Mouse (Mus musculus) liver, postnatal 0 days (tissue): Measurements from ENCODE around the gene Bak1. TPM values are rescaled to one million over a fixed set of nuclear protein-coding genes. Genes with fewer than 3 reads are reported as not detected.
A peak's percentile ranks its signal among the peaks of the same experiment; 100 is the strongest.
"Not testable (repeated sequence)": the region's sequence is repeated elsewhere in the genome, so short reads cannot be mapped to it uniquely, and the experiment has no call there.

ENCODE experiments used
- ATAC-seq: fragments of 200-750 bp; cut with Nextera tagmentation; 2 replicates; pipeline ENCODE4 v1.8.0; 2017; ENCODE audit warnings: mild to moderate bottlenecking, moderate library complexity
- DNase-seq: peaks from one replicate; pipeline ENCODE4 v3.0.0-alpha.2; 2016
- H3K27ac ChIP-seq: fragments of 300-500 bp; sonication (generic); 2 replicates; pipeline ENCODE4 v1.5.1; 2014; ENCODE audit warnings: antibody characterized with exemption, moderate library complexity, mild to moderate bottlenecking, low read depth
- H3K27me3 ChIP-seq: fragments of 300-500 bp; sonication (generic); 2 replicates; pipeline ENCODE4 v1.6.1; 2014; ENCODE audit warnings: low read length, control low read depth, mixed read lengths; ENCODE audit not compliant: insufficient read depth
- H3K36me3 ChIP-seq: fragments of 300-500 bp; sonication (generic); replicated peaks from 2 replicates; pipeline ENCODE4 v1.6.1; 2014; ENCODE audit warnings: mild to moderate bottlenecking, control low read depth, low read length, moderate library complexity, mixed read lengths; ENCODE audit not compliant: insufficient read depth
- H3K4me1 ChIP-seq: fragments of 300-500 bp; sonication (generic); 2 replicates; pipeline ENCODE4 v1.6.1; 2014; ENCODE audit warnings: antibody characterized with exemption, mild to moderate bottlenecking, control low read depth; ENCODE audit not compliant: insufficient read depth
- H3K4me2 ChIP-seq: fragments of 300-500 bp; sonication (generic); 2 replicates; pipeline ENCODE4 v1.6.1; 2014; ENCODE audit warnings: low read depth, mild to moderate bottlenecking, low read length, moderate library complexity, mixed read lengths
- H3K4me3 ChIP-seq: fragments of 300-500 bp; sonication (generic); 2 replicates; pipeline ENCODE4 v1.5.1; 2014; ENCODE audit warnings: low read depth, low read length
- H3K9ac ChIP-seq: fragments of 300-500 bp; sonication (generic); replicated peaks from 2 replicates; pipeline ENCODE4 v1.6.1; 2014; ENCODE audit warnings: mild to moderate bottlenecking, moderate library complexity
- H3K9me3 ChIP-seq: fragments of 300-500 bp; sonication (generic); 2 replicates; pipeline ENCODE4 v1.6.1; 2016; ENCODE audit warnings: mild to moderate bottlenecking, control low read depth, low read length, mixed read lengths
- CTCF ChIP-seq: sonication (generic); IDR thresholded peaks from 2 replicates; pipeline ENCODE4 v1.5.1; 2016; ENCODE audit warnings: antibody characterized with exemption, low read depth
- EP300 ChIP-seq: IDR thresholded peaks from 2 replicates; pipeline ENCODE4 v1.6.1; 2016; ENCODE audit warnings: antibody characterized with exemption, low read depth, mild to moderate bottlenecking
- WGBS: fragments of 180-500 bp; shearing (Covaris S2); extraction: QIAGEN DNeasy Blood & Tissue Kit; methylation state at CpG from one replicate; pipeline ENCODE4 v1.1.7; 2014; ENCODE audit not compliant: insufficient replicate concordance; 5-methylcytosine and 5-hydroxymethylcytosine counted together
- polyA plus RNA-seq: library from polyadenylated mRNA; unstranded; fragments of >200 nt; fragmentation: Nextera tagmentation; extraction: Ambion mirVana; gene quantifications from 2 replicates; pipeline ENCODE4 v1.2.1, GENCODE M21; 2015

Gene Bak1
- polyA plus RNA-seq, 1 experiment from 2014 or later = 2.7 TPM

GRCm38 (mm10) chr17:26977354-26977753, 51.5 kb downstream of the Bak1 start:
- not testable (repeated sequence) for DNase-seq, H3K4me3 ChIP-seq, H3K27ac ChIP-seq, H3K9me3 ChIP-seq, H3K27me3 ChIP-seq, ATAC-seq, H3K9ac ChIP-seq, H3K4me2 ChIP-seq
- WGBS = 82% methylated on average over 6 of the region's 6 CpGs
- peak; percentile 26; the same call in 1 of the 2 replicates for TF ChIP-seq CTCF
- Histone ChIP-seq H3K4me1 (peaks cover 10% of the 10 kb centered on the region), H3K36me3 (peaks cover 13% of the 10 kb centered on the region)

GRCm38 (mm10) chr17:26975415-26975814, 53.4 kb downstream of the Bak1 start:
- peaks cover 13% of the 10 kb centered on the region for H3K36me3 ChIP-seq
- H3K4me3 ChIP-seq = no peak overlapping the region
- TF ChIP-seq EP300 (no peak), CTCF (peak; percentile 60)
- no peak overlapping the region for H3K9ac ChIP-seq
- H3K9me3 ChIP-seq = no peaks in the 10 kb centered on the region
- H3K27me3 ChIP-seq = no peaks in the 10 kb centered on the region
- peaks cover 18% of the 10 kb centered on the region for H3K4me1 ChIP-seq
- ATAC-seq = no peak
- H3K27ac ChIP-seq = no peak overlapping the region
- H3K4me2 ChIP-seq = no peak overlapping the region
- DNase-seq = no peak

DNA sequence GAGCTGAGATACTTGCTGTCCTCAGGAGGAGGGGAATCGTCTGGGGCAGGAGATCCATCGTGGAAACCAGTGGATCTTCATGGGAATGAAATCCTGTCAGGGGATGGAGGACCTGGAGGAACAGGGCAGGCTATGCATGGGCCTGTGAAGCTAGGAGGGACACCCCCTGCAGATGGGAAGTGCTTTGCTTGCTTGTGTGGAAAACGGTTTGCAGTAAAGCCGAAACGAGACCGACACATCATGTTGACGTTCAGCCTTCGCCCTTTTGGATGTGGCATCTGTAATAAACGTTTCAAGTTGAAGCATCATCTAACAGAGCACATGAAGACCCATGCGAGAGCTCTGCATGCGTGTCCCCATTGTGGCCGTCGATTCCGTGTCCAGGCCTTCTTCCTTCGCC, 54.3 kb downstream of the Bak1 start:
- Histone ChIP-seq H3K27me3 (no peaks in the 10 kb centered on the region), H3K4me2 (peak overlapping the region; percentile 100; the same call in 1 of the 2 replicates), H3K4me3 (no peak overlapping the region), H3K27ac (no peak overlapping the region), H3K9me3 (no peaks in the 10 kb centered on the region), H3K36me3 (peaks cover 13% of the 10 kb centered on the region), H3K4me1 (peaks cover 18% of the 10 kb centered on the region), H3K9ac (peak overlapping the region; percentile 87; the same call in 1 of the 2 replicates)
- no peak for DNase-seq
- ATAC-seq = no peak
- WGBS = 85% methylated on average over 15 of the region's 15 CpGs
- TF ChIP-seq EP300 = no peak
- no peak for TF ChIP-seq CTCF

GRCm38 (mm10) chr17:26972703-26973574, 55.9 kb downstream of the Bak1 start, which contains the start of gene Zbtb9:
Zbtb9 (plus strand) TSS chr17:26973167.
- WGBS = under 1% methylated on average over 63 of the region's 75 CpGs
- Histone ChIP-seq H3K27ac (peak within 1 kb of the TSS; percentile 89), H3K4me1 (peaks cover 18% of the 10 kb centered on the region), H3K9ac (peak within 1 kb of the TSS; percentile 87), H3K4me3 (peak within 1 kb of the TSS; percentile 82), H3K4me2 (peak within 1 kb of the TSS; percentile 100), H3K36me3 (peaks cover 13% of the 10 kb centered on the region), H3K27me3 (no peaks in the 10 kb centered on the region), H3K9me3 (no peaks in the 10 kb centered on the region)
- TF ChIP-seq EP300 (no peak), CTCF (no peak)
- DNase-seq (peak; percentile 97), ATAC-seq (peak; percentile 100)

DNA sequence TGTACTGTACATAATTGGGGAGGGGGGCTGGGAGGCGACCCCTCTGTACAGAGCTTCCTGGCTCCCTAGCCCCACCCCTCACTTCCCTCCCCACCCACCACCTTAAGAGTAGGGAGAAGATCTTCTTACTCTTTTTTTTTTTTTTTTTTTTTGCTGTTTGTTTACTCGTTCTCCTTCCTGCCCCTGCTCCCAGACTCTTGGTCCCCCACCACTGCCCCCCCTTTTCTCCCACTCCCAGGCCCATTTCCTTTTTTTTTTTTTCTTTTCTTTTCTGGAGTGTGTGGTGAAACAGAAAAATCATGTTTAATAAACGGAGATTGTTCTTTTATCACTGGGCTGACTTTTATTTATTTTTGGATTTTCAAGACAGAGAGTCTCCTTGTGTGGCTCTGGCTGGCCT, 56.7 kb downstream of the Bak1 start:
- 2% methylated on average over 3 of the region's 3 CpGs for WGBS
- peak overlapping the region; percentile 82 for H3K4me3 ChIP-seq

GRCm38 (mm10) chr17:26971247-26971905, 57.4 kb downstream of the Bak1 start:
- H3K4me3 ChIP-seq = 0 out of 2 replicates have a peak overlapping the region, but pooled peaks have one; percentile 82
- H3K4me1 ChIP-seq = peaks cover 18% of the 10 kb centered on the region
- DNase-seq (no peak), ATAC-seq (no peak)
- no peak for TF ChIP-seq CTCF
- H3K9ac ChIP-seq = no peak overlapping the region; the same call in 1 of the 2 replicates
- no peaks in the 10 kb centered on the region for H3K27me3 ChIP-seq
- no peak overlapping the region for H3K27ac ChIP-seq
- 61% methylated on average over 8 of the region's 8 CpGs for WGBS
- no peaks in the 10 kb centered on the region for H3K9me3 ChIP-seq
- 0 out of 2 replicates have a peak overlapping the region, but pooled peaks have one; percentile 100 for H3K4me2 ChIP-seq
- H3K36me3 ChIP-seq = peaks cover 9% of the 10 kb centered on the region

More for the DNA sequence above, 56.7 kb downstream of the Bak1 start:
- H3K9me3 ChIP-seq = no peaks in the 10 kb centered on the region
- H3K27ac ChIP-seq = peak overlapping the region; percentile 89
- peak overlapping the region; percentile 100 for H3K4me2 ChIP-seq
- H3K9ac ChIP-seq = peak overlapping the region; percentile 87
- no peak for ATAC-seq
- TF ChIP-seq EP300 (no peak), CTCF (no peak)
- no peaks in the 10 kb centered on the region for H3K27me3 ChIP-seq
- H3K4me1 ChIP-seq = peaks cover 18% of the 10 kb centered on the region
- no peak for DNase-seq
- peaks cover 13% of the 10 kb centered on the region for H3K36me3 ChIP-seq
